Mouse (Mus musculus): ENCODE measurements around the gene Rsl24d1. TPM values are rescaled to one million over a fixed set of nuclear protein-coding genes. Genes with fewer than 3 reads are reported as not detected.

Rsl24d1 gene
- polyA plus RNA-seq, 1 experiment from 2014 or later = 114 TPM

DNA sequence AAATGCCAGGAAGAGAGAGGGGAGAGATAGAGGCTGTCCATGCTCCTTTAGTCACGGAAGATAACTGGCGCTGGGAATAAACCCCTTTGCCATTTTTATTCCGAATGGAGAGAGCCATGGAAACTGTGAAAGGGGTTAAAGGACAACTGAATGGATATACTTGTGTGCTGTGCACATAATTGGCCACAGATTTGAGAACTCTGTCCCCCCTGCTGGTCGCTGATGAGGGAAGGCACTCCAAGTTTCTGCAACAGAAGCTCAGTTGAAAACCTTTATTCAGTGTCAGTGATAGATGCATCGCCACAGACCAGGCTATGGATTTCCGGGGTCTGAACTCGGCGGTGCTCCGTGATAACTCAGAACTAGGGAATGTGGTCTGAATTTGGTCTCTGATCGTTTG lies 23.1 kb upstream of the Rsl24d1 start:
- Histone ChIP-seq H3K36me3 (ENCODE audit: control insufficient read depth, insufficient read depth, low read length) (no peaks in the 10 kb centered on the region), H3K4me2 (replicated peaks; ENCODE audit: low read depth, low read length) (no peak overlapping the region), H3K27me3 (ENCODE audit: control insufficient read depth, insufficient read depth, low read length) (no peaks in the 10 kb centered on the region), H3K27ac (ENCODE audit: low read length) (no peak overlapping the region), H3K9ac (replicated peaks; ENCODE audit: low read depth, low read length) (no peak overlapping the region), H3K4me1 (ENCODE audit: control insufficient read depth, insufficient read depth, low read length) (no peaks in the 10 kb centered on the region), H3K9me3 (ENCODE audit: control insufficient read depth, low read depth, low read length) (no peaks in the 10 kb centered on the region), H3K4me3 (ENCODE audit: low read depth, low read length) (no peak overlapping the region)
- whole genome bisulfite sequencing = 81% methylated on average over 10 of the region's 10 CpGs
- no peak for ATAC-seq (ENCODE audit: insufficient number of reproducible peaks, insufficient read depth, low FRiP score, low read depth)

DNA sequence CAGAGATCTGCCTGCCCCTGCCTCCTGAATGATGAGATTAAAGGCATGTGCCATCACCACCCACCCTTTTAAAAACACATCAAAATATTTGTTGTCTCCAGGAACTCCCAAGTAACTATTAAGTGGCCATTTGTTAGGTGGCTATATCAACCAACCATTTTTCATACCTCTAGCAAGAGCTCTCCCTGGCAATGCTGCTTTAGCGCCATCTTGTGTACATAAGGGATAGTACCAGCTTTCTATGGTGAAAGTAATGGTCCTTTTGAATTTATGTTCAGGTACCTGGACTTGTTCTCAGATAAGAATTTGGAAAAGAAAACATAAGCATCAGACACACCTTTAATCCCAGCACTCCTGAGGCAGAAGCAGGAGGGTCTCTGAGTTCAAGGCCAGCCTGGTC lies 21.5 kb upstream of the Rsl24d1 start:
- no peak for ATAC-seq (ENCODE audit: insufficient number of reproducible peaks, insufficient read depth, low FRiP score, low read depth)

DNA sequence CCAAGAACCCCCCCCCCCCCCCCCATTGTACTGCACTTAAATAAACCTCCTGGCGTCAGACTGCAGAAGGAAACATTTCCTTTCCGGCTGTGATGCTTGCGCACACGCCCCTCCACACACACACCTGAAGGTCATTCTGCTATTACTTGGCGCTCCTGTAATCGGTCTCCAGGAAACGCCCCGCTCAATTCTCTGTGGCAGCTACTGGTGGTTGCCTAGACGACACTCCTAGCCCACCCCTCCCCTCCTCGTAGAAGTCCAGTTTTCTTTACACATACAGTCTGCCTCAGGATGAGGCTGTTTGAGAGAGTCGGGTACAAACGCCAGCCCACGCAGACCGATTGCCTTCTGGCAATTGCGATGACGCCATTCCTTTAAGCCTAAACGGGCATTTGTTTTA lies 18.6 kb upstream of the Rsl24d1 start:
- Histone ChIP-seq H3K27me3 (ENCODE audit: control insufficient read depth, insufficient read depth, low read length) (no peaks in the 10 kb centered on the region), H3K4me1 (ENCODE audit: control insufficient read depth, insufficient read depth, low read length) (no peaks in the 10 kb centered on the region), H3K4me3 (ENCODE audit: low read depth, low read length) (no peak overlapping the region), H3K36me3 (ENCODE audit: control insufficient read depth, insufficient read depth, low read length) (no peaks in the 10 kb centered on the region), H3K9ac (replicated peaks; ENCODE audit: low read depth, low read length) (no peak overlapping the region), H3K4me2 (replicated peaks; ENCODE audit: low read depth, low read length) (peak overlapping the region; percentile 19; the same call in 1 of the 2 replicates), H3K9me3 (ENCODE audit: control insufficient read depth, low read depth, low read length) (no peaks in the 10 kb centered on the region), H3K27ac (ENCODE audit: low read length) (no peak overlapping the region)
- ATAC-seq (ENCODE audit: insufficient number of reproducible peaks, insufficient read depth, low FRiP score, low read depth) = peak; percentile 92
- 20% methylated on average over 17 of the region's 17 CpGs for WGBS

More for the DNA sequence above, 21.5 kb upstream of the Rsl24d1 start:
- Histone ChIP-seq H3K4me2 (replicated peaks; ENCODE audit: low read depth, low read length) (no peak overlapping the region), H3K27me3 (ENCODE audit: control insufficient read depth, insufficient read depth, low read length) (no peaks in the 10 kb centered on the region), H3K36me3 (ENCODE audit: control insufficient read depth, insufficient read depth, low read length) (no peaks in the 10 kb centered on the region), H3K4me3 (ENCODE audit: low read depth, low read length) (no peak overlapping the region), H3K9me3 (ENCODE audit: control insufficient read depth, low read depth, low read length) (no peaks in the 10 kb centered on the region), H3K27ac (ENCODE audit: low read length) (no peak overlapping the region), H3K9ac (replicated peaks; ENCODE audit: low read depth, low read length) (no peak overlapping the region), H3K4me1 (ENCODE audit: control insufficient read depth, insufficient read depth, low read length) (no peaks in the 10 kb centered on the region)
- 0% methylated on average over 1 of the region's 1 CpGs for WGBS

DNA sequence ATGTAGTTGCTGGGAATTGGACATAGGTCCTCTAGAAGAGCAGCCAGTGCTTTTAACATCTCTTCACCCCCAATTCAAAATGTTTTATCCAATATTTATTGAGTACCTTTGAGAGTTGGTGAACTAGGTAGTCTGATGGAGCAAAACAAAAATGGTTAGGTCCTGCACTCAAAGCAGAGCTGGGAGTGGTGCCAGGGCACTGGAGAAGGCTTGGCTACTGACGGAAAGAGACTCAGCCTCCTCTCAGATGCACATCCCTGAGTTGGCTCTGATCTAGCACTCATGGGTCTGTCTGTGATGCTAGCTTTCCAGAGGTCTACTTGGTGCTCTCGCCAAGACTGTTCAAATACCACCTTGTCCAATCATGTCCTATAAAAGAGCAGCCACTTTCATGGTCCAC lies 15.3 kb upstream of the Rsl24d1 start:
- ATAC-seq (ENCODE audit: insufficient number of reproducible peaks, insufficient read depth, low FRiP score, low read depth) = no peak
- H3K27ac ChIP-seq (ENCODE audit: low read length) = no peak overlapping the region
- no peak overlapping the region for H3K4me2 ChIP-seq (replicated peaks; ENCODE audit: low read depth, low read length)
- no peak overlapping the region for H3K9ac ChIP-seq (replicated peaks; ENCODE audit: low read depth, low read length)
- H3K36me3 ChIP-seq (ENCODE audit: control insufficient read depth, insufficient read depth, low read length) = no peaks in the 10 kb centered on the region
- no peaks in the 10 kb centered on the region for H3K4me1 ChIP-seq (ENCODE audit: control insufficient read depth, insufficient read depth, low read length)
- WGBS = 80% methylated on average over 2 of the region's 2 CpGs
- no peaks in the 10 kb centered on the region for H3K27me3 ChIP-seq (ENCODE audit: control insufficient read depth, insufficient read depth, low read length)
- no peak overlapping the region for H3K4me3 ChIP-seq (ENCODE audit: low read depth, low read length)
- H3K9me3 ChIP-seq (ENCODE audit: control insufficient read depth, low read depth, low read length) = no peaks in the 10 kb centered on the region

DNA sequence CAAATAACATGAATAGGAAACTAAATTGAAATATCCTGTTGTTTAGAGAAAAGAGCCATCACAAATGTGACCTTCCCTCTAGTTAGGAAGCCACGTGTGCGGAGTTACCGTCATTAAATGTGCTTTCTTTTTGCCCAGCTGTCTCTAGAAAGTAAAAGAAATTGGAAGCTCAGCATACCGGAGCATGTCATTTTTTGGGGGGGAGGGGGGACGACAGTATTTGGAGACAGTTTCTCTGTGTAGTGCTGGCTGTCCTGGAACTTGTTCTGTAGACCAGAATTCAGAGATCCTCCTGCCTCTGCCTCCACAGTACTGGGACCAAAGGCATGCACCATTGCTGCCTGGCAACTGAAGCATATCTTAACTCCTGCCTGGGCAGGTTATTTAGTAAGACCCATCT lies 11.7 kb upstream of the Rsl24d1 start, which contains the start of gene Khdc3:
Khdc3 (plus strand) TSS at position 301 of the 400 bp plus-strand sequence.
- Histone ChIP-seq H3K4me2 (replicated peaks; ENCODE audit: low read depth, low read length) (no peak within 1 kb of the TSS), H3K27ac (ENCODE audit: low read length) (no peak within 1 kb of the TSS), H3K4me1 (ENCODE audit: control insufficient read depth, insufficient read depth, low read length) (0 out of 2 replicates have a peak, but pooled peaks cover 3% of the 10 kb centered on the region), H3K4me3 (ENCODE audit: low read depth, low read length) (no peak within 1 kb of the TSS), H3K27me3 (ENCODE audit: control insufficient read depth, insufficient read depth, low read length) (no peaks in the 10 kb centered on the region), H3K9me3 (ENCODE audit: control insufficient read depth, low read depth, low read length) (no peaks in the 10 kb centered on the region), H3K9ac (replicated peaks; ENCODE audit: low read depth, low read length) (no peak within 1 kb of the TSS), H3K36me3 (ENCODE audit: control insufficient read depth, insufficient read depth, low read length) (no peaks in the 10 kb centered on the region)
- 85% methylated on average over 5 of the region's 5 CpGs for WGBS
- no peak for ATAC-seq (ENCODE audit: insufficient number of reproducible peaks, insufficient read depth, low FRiP score, low read depth)

DNA sequence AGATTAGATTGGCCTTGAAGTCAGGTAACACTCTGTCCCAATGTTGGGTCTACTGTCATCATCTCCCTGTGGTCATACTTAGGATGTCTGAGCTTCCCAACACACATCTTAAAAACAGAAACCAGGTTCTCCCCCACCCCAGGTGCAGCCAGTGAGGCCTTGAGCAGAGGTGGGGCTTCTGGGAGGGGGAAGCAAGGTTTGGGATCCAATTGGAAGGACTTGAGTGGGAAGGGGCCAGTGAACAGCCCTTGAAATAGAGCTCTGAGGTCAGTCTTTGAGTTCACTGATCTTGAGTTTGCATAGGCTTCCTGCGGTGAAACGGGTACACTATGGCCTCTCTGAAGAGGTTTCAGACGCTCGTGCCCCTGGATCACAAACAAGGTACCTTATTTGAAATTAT lies 11.0 kb upstream of the Rsl24d1 start, which contains the start of gene Gm20509:
Gm20509 (plus strand) TSS at position 290 of the 400 bp plus-strand sequence.
- H3K9me3 ChIP-seq (ENCODE audit: control insufficient read depth, low read depth, low read length) = no peaks in the 10 kb centered on the region
- no peaks in the 10 kb centered on the region for H3K36me3 ChIP-seq (ENCODE audit: control insufficient read depth, insufficient read depth, low read length)
- peak within 1 kb of the TSS; percentile 38 for H3K4me3 ChIP-seq (ENCODE audit: low read depth, low read length)
- no peaks in the 10 kb centered on the region for H3K27me3 ChIP-seq (ENCODE audit: control insufficient read depth, insufficient read depth, low read length)
- no peak within 1 kb of the TSS for H3K27ac ChIP-seq (ENCODE audit: low read length)
- H3K9ac ChIP-seq (replicated peaks; ENCODE audit: low read depth, low read length) = peak within 1 kb of the TSS; percentile 36
- 0 out of 2 replicates have a peak, but pooled peaks cover 3% of the 10 kb centered on the region for H3K4me1 ChIP-seq (ENCODE audit: control insufficient read depth, insufficient read depth, low read length)
- ATAC-seq (ENCODE audit: insufficient number of reproducible peaks, insufficient read depth, low FRiP score, low read depth) = no peak
- H3K4me2 ChIP-seq (replicated peaks; ENCODE audit: low read depth, low read length) = peak within 1 kb of the TSS; percentile 88
- WGBS = 94% methylated on average over 4 of the region's 4 CpGs

DNA sequence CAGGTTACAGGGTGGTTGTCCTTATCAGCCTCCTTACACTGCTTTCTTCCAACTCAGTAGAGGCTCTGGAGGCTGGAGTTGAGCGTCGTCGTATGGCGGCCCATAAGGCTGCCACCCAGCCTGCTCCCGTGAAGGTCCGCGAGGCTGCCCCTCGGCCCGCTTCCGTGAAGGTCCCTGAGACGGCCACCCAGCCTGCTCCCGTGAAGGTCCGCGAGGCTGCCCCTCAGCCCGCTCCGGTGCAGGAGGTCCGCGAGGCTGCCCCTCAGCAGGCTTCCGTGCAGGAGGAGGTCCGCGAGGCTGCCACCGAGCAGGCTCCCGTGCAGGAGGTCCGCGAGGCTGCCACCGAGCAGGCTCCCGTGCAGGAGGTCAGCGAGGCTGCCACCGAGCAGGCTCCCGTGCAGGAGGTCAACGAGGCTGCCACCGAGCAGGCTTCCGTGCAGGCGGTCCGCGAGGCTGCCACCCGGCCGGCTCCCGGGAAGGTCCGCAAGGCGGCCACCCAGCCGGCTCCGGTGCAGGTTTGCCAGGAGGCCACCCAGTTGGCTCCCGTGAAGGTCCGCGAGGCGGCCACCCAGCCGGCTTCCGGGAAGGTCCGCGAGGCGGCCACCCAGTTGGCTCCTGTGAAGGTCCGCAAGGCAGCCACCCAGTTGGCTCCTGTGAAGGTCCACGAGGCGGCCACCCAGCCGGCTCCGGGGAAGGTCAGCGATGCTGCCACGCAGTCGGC lies 9.9 kb upstream of the Rsl24d1 start:
- WGBS = 4% methylated on average over 59 of the region's 60 CpGs
- 0 out of 2 replicates have a peak, but pooled peaks cover 3% of the 10 kb centered on the region for H3K4me1 ChIP-seq (ENCODE audit: control insufficient read depth, insufficient read depth, low read length)
- peak; percentile 64; the same call in 1 of the 2 replicates for ATAC-seq (ENCODE audit: insufficient number of reproducible peaks, insufficient read depth, low FRiP score, low read depth)

DNA sequence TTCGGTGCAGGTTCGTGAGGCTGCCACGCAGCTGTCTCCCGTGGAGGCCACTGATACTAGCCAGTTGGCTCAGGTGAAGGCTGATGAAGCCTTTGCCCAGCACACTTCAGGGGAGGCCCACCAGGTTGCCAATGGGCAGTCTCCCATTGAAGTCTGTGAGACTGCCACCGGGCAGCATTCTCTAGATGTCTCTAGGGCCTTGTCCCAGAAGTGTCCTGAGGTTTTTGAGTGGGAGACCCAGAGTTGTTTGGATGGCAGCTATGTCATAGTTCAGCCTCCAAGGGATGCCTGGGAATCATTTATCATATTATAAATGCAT lies 9.4 kb upstream of the Rsl24d1 start:
- peak; percentile 35; the same call in 1 of the 2 replicates for ATAC-seq (ENCODE audit: insufficient number of reproducible peaks, insufficient read depth, low FRiP score, low read depth)
- no peak overlapping the region for H3K9ac ChIP-seq (replicated peaks; ENCODE audit: low read depth, low read length)
- peak overlapping the region; percentile 88 for H3K4me2 ChIP-seq (replicated peaks; ENCODE audit: low read depth, low read length)
- no peak overlapping the region for H3K27ac ChIP-seq (ENCODE audit: low read length)
- peak overlapping the region; percentile 38 for H3K4me3 ChIP-seq (ENCODE audit: low read depth, low read length)
- no peaks in the 10 kb centered on the region for H3K27me3 ChIP-seq (ENCODE audit: control insufficient read depth, insufficient read depth, low read length)
- WGBS = 28% methylated on average over 5 of the region's 5 CpGs
- no peaks in the 10 kb centered on the region for H3K36me3 ChIP-seq (ENCODE audit: control insufficient read depth, insufficient read depth, low read length)
- H3K9me3 ChIP-seq (ENCODE audit: control insufficient read depth, low read depth, low read length) = no peaks in the 10 kb centered on the region
- H3K4me1 ChIP-seq (ENCODE audit: control insufficient read depth, insufficient read depth, low read length) = 0 out of 2 replicates have a peak, but pooled peaks cover 3% of the 10 kb centered on the region

More for the DNA sequence above, 9.9 kb upstream of the Rsl24d1 start:
- no peak overlapping the region for H3K27ac ChIP-seq (ENCODE audit: low read length)
- H3K4me3 ChIP-seq (ENCODE audit: low read depth, low read length) = peak overlapping the region; percentile 38
- peak overlapping the region; percentile 88 for H3K4me2 ChIP-seq (replicated peaks; ENCODE audit: low read depth, low read length)
- H3K9ac ChIP-seq (replicated peaks; ENCODE audit: low read depth, low read length) = peak overlapping the region; percentile 36
- H3K27me3 ChIP-seq (ENCODE audit: control insufficient read depth, insufficient read depth, low read length) = no peaks in the 10 kb centered on the region
- H3K36me3 ChIP-seq (ENCODE audit: control insufficient read depth, insufficient read depth, low read length) = no peaks in the 10 kb centered on the region
- H3K9me3 ChIP-seq (ENCODE audit: control insufficient read depth, low read depth, low read length) = no peaks in the 10 kb centered on the region

Data from stomach, embryonic 14.5 days (tissue).